Mouse (Mus musculus) erythroblast, embryonic 14.5 days (primary cell): ENCODE measurements around the gene Myh7. TPM values are rescaled to one million over a fixed set of nuclear protein-coding genes. Genes with fewer than 3 reads are reported as not detected.

ENCODE experiments used
- H3K27me3 ChIP-seq: 2 replicates; pipeline ENCODE4 v1.6.1; 2012; ENCODE audit warnings: inconsistent platforms; ENCODE audit not compliant: control insufficient read depth
- H3K36me3 ChIP-seq: 2 replicates; pipeline ENCODE4 v1.6.1; 2012; ENCODE audit warnings: mild to moderate bottlenecking, inconsistent platforms; ENCODE audit not compliant: control insufficient read depth
- H3K4me1 ChIP-seq: 2 replicates; pipeline ENCODE4 v1.6.1; 2012; ENCODE audit warnings: inconsistent platforms; ENCODE audit not compliant: control insufficient read depth
- H3K4me3 ChIP-seq: replicated peaks from 2 replicates; pipeline ENCODE3; 2012; ENCODE audit warnings: moderate library complexity, mild to moderate bottlenecking, inconsistent platforms
- H3K9me3 ChIP-seq: 2 replicates; pipeline ENCODE4 v1.6.1; 2012; ENCODE audit warnings: low read length, inconsistent platforms, mixed read lengths; ENCODE audit not compliant: control insufficient read depth
- GATA1 ChIP-seq: IDR thresholded peaks from 2 replicates; pipeline ENCODE4 v1.6.1; 2012; ENCODE audit warnings: low read length, inconsistent platforms, mixed read lengths
- TAL1 ChIP-seq: IDR thresholded peaks from 3 replicates; pipeline ENCODE4 v1.6.1; 2012; ENCODE audit warnings: low read length, inconsistent platforms, mixed read lengths
- polyA plus RNA-seq: library from polyadenylated mRNA; stranded (reverse); fragments of >175 nt; gene quantifications from 2 replicates; pipeline ENCODE4 v1.2.3, GENCODE M21; 2012

Gene Myh7
- polyA plus RNA-seq, 1 experiment: not detected

- H3K4me3 ChIP-seq: no peak overlapping the region
- TF ChIP-seq GATA1: no peak
- TF ChIP-seq TAL1: no peak
- H3K9me3 ChIP-seq: no peaks in the 10 kb centered on the region
- no peaks in the 10 kb centered on the region for H3K36me3 ChIP-seq
- no peaks in the 10 kb centered on the region for H3K4me1 ChIP-seq
- peaks cover 4% of the 10 kb centered on the region for H3K27me3 ChIP-seq
Observed at GRCm38 (mm10) chr14:54941024-54941978, 53.1 kb downstream of the Myh7 start.

GRCm38 (mm10) chr14:54940176-54940530, 54.3 kb downstream of the Myh7 start:
- Histone ChIP-seq H3K4me1 (no peaks in the 10 kb centered on the region), H3K4me3 (no peak overlapping the region), H3K36me3 (no peaks in the 10 kb centered on the region), H3K9me3 (no peaks in the 10 kb centered on the region), H3K27me3 (peaks cover 7% of the 10 kb centered on the region)
- no peak for TF ChIP-seq GATA1
- TF ChIP-seq TAL1: no peak

GRCm38 (mm10) chr14:54939434-54940175, 54.8 kb downstream of the Myh7 start:
- Histone ChIP-seq H3K4me3 (no peak overlapping the region), H3K36me3 (no peaks in the 10 kb centered on the region), H3K4me1 (no peaks in the 10 kb centered on the region), H3K27me3 (peaks cover 7% of the 10 kb centered on the region), H3K9me3 (no peaks in the 10 kb centered on the region)
- TF ChIP-seq GATA1: no peak
- TF ChIP-seq TAL1: no peak

- H3K27me3 ChIP-seq: peaks cover 7% of the 10 kb centered on the region
Observed at GRCm38 (mm10) chr14:54938431-54939219, 55.8 kb downstream of the Myh7 start.

GRCm38 (mm10) chr14:54937361-54938182, 56.9 kb downstream of the Myh7 start:
- Histone ChIP-seq H3K36me3 (no peaks in the 10 kb centered on the region), H3K4me1 (no peaks in the 10 kb centered on the region), H3K27me3 (peaks cover 7% of the 10 kb centered on the region), H3K9me3 (no peaks in the 10 kb centered on the region), H3K4me3 (no peak overlapping the region)
- TF ChIP-seq GATA1 (no peak), TAL1 (no peak)

More at GRCm38 (mm10) chr14:54938431-54939219, 55.8 kb downstream of the Myh7 start:
- TF ChIP-seq GATA1: no peak
- no peak for TF ChIP-seq TAL1
- H3K4me3 ChIP-seq: no peak overlapping the region
- H3K36me3 ChIP-seq: no peaks in the 10 kb centered on the region
- H3K4me1 ChIP-seq: no peaks in the 10 kb centered on the region
- no peaks in the 10 kb centered on the region for H3K9me3 ChIP-seq

GRCm38 (mm10) chr14:54936831-54937160, 57.6 kb downstream of the Myh7 start:
- TF ChIP-seq GATA1 (no peak), TAL1 (no peak)
- no peaks in the 10 kb centered on the region for H3K36me3 ChIP-seq

GRCm38 (mm10) chr14:54935904-54936830, 58.3 kb downstream of the Myh7 start, which contains the start of gene Cmtm5:
Gene Cmtm5, plus strand, starts transcription at chr14:54936261.
- Histone ChIP-seq H3K27me3 (peaks cover 7% of the 10 kb centered on the region), H3K36me3 (no peaks in the 10 kb centered on the region), H3K4me3 (no peak within 1 kb of the TSS), H3K4me1 (no peaks in the 10 kb centered on the region), H3K9me3 (no peaks in the 10 kb centered on the region)
- TF ChIP-seq GATA1 (no peak), TAL1 (no peak)

More at GRCm38 (mm10) chr14:54936831-54937160, 57.6 kb downstream of the Myh7 start:
- Histone ChIP-seq H3K4me3 (no peak overlapping the region), H3K9me3 (no peaks in the 10 kb centered on the region), H3K27me3 (peaks cover 7% of the 10 kb centered on the region), H3K4me1 (no peaks in the 10 kb centered on the region)

GRCm38 (mm10) chr14:54932645-54933150, 61.7 kb downstream of the Myh7 start, which contains the start of gene Il25:
Gene Il25, plus strand, starts transcription at chr14:54932695.
- H3K9me3 ChIP-seq: no peaks in the 10 kb centered on the region
- no peaks in the 10 kb centered on the region for H3K36me3 ChIP-seq
- TF ChIP-seq GATA1: no peak
- no peak for TF ChIP-seq TAL1
- H3K4me3 ChIP-seq: no peak within 1 kb of the TSS
- no peaks in the 10 kb centered on the region for H3K4me1 ChIP-seq
- peaks cover 32% of the 10 kb centered on the region for H3K27me3 ChIP-seq
